Mouse (Mus musculus) right cerebral cortex, postnatal 14 days (tissue): ENCODE results near the gene Fgfr1op2.
A peak's percentile ranks its signal among the peaks of the same experiment; 100 is the strongest.
"Not testable (repeated sequence)": the region's sequence is repeated elsewhere in the genome, so short reads cannot be mapped to it uniquely, and the experiment has no call there.

Experiments used
- DNase-seq: peaks from one replicate; pipeline ENCODE4 v3.0.0; 2022

Gene Fgfr1op2

GRCm38 (mm10) chr6:146576903-146577302, at the start of gene Fgfr1op2:
Fgfr1op2 (plus strand) TSS chr6:146577203.
- DNase-seq: no peak

- DNase-seq: no peak
Measured at GRCm38 (mm10) chr6:146527537-146527936, 49.5 kb upstream of the Fgfr1op2 start.

GRCm38 (mm10) chr6:146530363-146530762, 46.6 kb upstream of the Fgfr1op2 start:
- DNase-seq: no peak

- no peak for DNase-seq
Measured at GRCm38 (mm10) chr6:146530769-146531168, 46.2 kb upstream of the Fgfr1op2 start.

- DNase-seq: no peak
Measured at GRCm38 (mm10) chr6:146533146-146533545, 43.9 kb upstream of the Fgfr1op2 start.

- DNase-seq: no peak
Measured at GRCm38 (mm10) chr6:146535501-146535900, 41.5 kb upstream of the Fgfr1op2 start.

- DNase-seq: no peak
Measured at GRCm38 (mm10) chr6:146537111-146537510, 39.9 kb upstream of the Fgfr1op2 start.

GRCm38 (mm10) chr6:146538071-146538470, 38.9 kb upstream of the Fgfr1op2 start:
- no peak for DNase-seq

- DNase-seq: no peak
Measured at GRCm38 (mm10) chr6:146538661-146539060, 38.3 kb upstream of the Fgfr1op2 start.

GRCm38 (mm10) chr6:146540386-146540785, 36.6 kb upstream of the Fgfr1op2 start:
- DNase-seq: no peak

GRCm38 (mm10) chr6:146544622-146545021, 32.4 kb upstream of the Fgfr1op2 start:
- DNase-seq: no peak

GRCm38 (mm10) chr6:146545289-146545865, 31.6 kb upstream of the Fgfr1op2 start:
- DNase-seq: no peak

GRCm38 (mm10) chr6:146550421-146550820, 26.6 kb upstream of the Fgfr1op2 start:
- DNase-seq: no peak

GRCm38 (mm10) chr6:146551326-146551725, 25.7 kb upstream of the Fgfr1op2 start:
- no peak for DNase-seq

- DNase-seq: not testable (repeated sequence)
Measured at GRCm38 (mm10) chr6:146562461-146562860, 14.5 kb upstream of the Fgfr1op2 start.

- no peak for DNase-seq
Measured at GRCm38 (mm10) chr6:146572073-146572472, 4.9 kb upstream of the Fgfr1op2 start.

- peak; percentile 97 for DNase-seq
Measured at GRCm38 (mm10) chr6:146577310-146578109, 507 bp downstream of the Fgfr1op2 start, which contains the start of gene Ints13. Ints13 (minus strand) TSS chr6:146577835.

GRCm38 (mm10) chr6:146578111-146578531, 1.1 kb downstream of the Fgfr1op2 start:
- peak; percentile 66 for DNase-seq

- peak; percentile 27 for DNase-seq
Measured at GRCm38 (mm10) chr6:146578586-146578985, 1.6 kb downstream of the Fgfr1op2 start.

GRCm38 (mm10) chr6:146580381-146580926, 3.5 kb downstream of the Fgfr1op2 start:
- DNase-seq: peak; percentile 22

- no peak for DNase-seq
Measured at GRCm38 (mm10) chr6:146583366-146584046, 6.5 kb downstream of the Fgfr1op2 start.

GRCm38 (mm10) chr6:146585134-146585533, 8.1 kb downstream of the Fgfr1op2 start:
- DNase-seq: no peak

GRCm38 (mm10) chr6:146602601-146603000, 25.6 kb downstream of the Fgfr1op2 start:
- DNase-seq: no peak
